Mouse (Mus musculus) erythroblast, embryonic 14.5 days (primary cell): ENCODE data around the gene Smtn.

Source experiments
- GATA1 ChIP-seq: IDR thresholded peaks from 2 replicates; pipeline ENCODE4 v1.6.1; 2012; ENCODE audit warnings: low read length, inconsistent platforms, mixed read lengths
- TAL1 ChIP-seq: IDR thresholded peaks from 3 replicates; pipeline ENCODE4 v1.6.1; 2012; ENCODE audit warnings: low read length, inconsistent platforms, mixed read lengths

DNA sequence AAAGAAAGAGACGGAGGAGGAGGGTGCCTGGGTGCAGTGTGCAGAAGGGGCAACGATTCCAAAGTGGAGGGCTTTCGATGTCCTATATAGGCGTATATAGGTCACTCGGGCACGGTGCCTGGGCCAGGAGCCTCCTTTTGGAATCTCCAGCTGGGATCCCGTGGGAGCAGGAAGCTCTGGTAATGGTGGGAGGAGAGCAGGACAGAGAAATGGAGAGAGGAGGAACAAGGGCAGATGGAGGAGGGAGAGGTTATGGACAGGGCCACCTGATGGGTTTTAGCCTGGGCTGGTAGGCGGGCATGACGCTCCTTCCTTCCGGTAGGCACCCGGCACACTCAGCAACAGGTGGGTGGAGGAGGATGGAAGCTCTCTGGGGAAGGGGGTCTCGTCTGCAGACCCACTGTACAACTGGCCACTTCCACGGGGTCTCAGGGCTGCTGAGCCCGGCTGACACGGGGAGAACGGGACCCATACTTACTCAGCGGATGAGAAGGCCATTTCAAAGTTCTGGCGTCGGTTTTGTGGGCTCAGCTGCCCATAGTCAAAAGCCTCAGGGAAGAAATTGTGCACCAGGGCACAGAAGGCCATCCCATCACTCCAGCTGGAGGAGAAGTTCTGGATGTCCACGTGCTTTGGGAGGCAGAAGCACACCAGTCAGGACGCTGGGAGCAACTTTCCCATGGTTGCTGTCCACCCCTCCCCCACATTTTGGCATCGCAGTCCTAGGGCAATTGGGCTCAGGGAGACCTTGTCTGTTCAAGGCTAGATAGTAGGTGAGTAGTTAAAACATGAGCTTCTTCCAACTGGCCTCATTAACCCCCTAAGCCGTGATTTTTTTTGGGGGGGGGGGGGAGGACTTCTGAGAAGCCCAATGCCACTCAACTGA is 18.8 kb downstream of the Smtn start:
- TF ChIP-seq TAL1 (no peak), GATA1 (no peak)
